Mouse (Mus musculus): ENCODE measurements at regions not wholly inside any gene's neighbourhood (a gene's known extent, or its start where the extent isn't known, plus 50 kb on each side); places are given as distances from the start of the nearest gene placed in this dataset.

- TF ChIP-seq CTCF (IDR thresholded peaks at IDR 0.05): no peak
- peak; percentile 100 for TF ChIP-seq EP300 (IDR thresholded peaks at IDR 0.05)
Observed at GRCm38 (mm10) chr3:121617351-121617750, 53.2 kb upstream of the 4930432M17Rik start.
